Mouse (Mus musculus) forebrain, embryonic 13.5 days (tissue): ENCODE measurements around the gene Letm1. TPM values are rescaled to one million over a fixed set of nuclear protein-coding genes. Genes with fewer than 3 reads are reported as not detected.

Source experiments
- ATAC-seq: fragments of 200-750 bp; cut with Nextera tagmentation; 2 replicates; pipeline ENCODE4 v1.8.0; 2017
- H3K27ac ChIP-seq: fragments of 300-500 bp; sonication (generic); 2 replicates; pipeline ENCODE4 v1.5.1; 2015; ENCODE audit warnings: inconsistent platforms, mild to moderate bottlenecking, moderate library complexity
- H3K27me3 ChIP-seq: fragments of 300-500 bp; sonication (generic); 2 replicates; pipeline ENCODE4 v1.6.1; 2015; ENCODE audit warnings: mild to moderate bottlenecking, inconsistent platforms
- H3K36me3 ChIP-seq: fragments of 300-500 bp; sonication (generic); 2 replicates; pipeline ENCODE4 v1.6.1; 2015; ENCODE audit warnings: mild to moderate bottlenecking, inconsistent platforms; ENCODE audit not compliant: poor library complexity, severe bottlenecking
- H3K4me1 ChIP-seq: fragments of 300-500 bp; sonication (generic); 2 replicates; pipeline ENCODE4 v1.6.1; 2015; ENCODE audit warnings: inconsistent platforms
- H3K4me2 ChIP-seq: fragments of 300-500 bp; sonication (generic); 2 replicates; pipeline ENCODE4 v1.6.1; 2015; ENCODE audit warnings: inconsistent platforms, mild to moderate bottlenecking, moderate library complexity
- H3K4me3 ChIP-seq: fragments of 300-500 bp; sonication (generic); 2 replicates; pipeline ENCODE4 v1.5.1; 2015; ENCODE audit warnings: mild to moderate bottlenecking, inconsistent platforms
- H3K9ac ChIP-seq: fragments of 300-500 bp; sonication (generic); 2 replicates; pipeline ENCODE4 v1.6.1; 2015; ENCODE audit warnings: mild to moderate bottlenecking, inconsistent platforms
- H3K9me3 ChIP-seq: fragments of 300-500 bp; sonication (generic); replicated peaks from 2 replicates; pipeline ENCODE4 v1.6.1; 2016; ENCODE audit warnings: inconsistent platforms
- WGBS: fragments of 180-500 bp; shearing (Covaris S2); methylation state at CpG from one replicate; pipeline ENCODE4 v1.1.7; 2015; 5-methylcytosine and 5-hydroxymethylcytosine counted together
- polyA plus RNA-seq: library from polyadenylated mRNA; unstranded; fragments of >200 nt; fragmentation: Nextera tagmentation; extraction: Ambion mirVana; gene quantifications from 2 replicates; pipeline ENCODE4 v1.2.1, GENCODE M21; 2015

Gene Letm1
- polyA plus RNA-seq, 1 experiment from 2014 or later: 47.5 TPM

DNA sequence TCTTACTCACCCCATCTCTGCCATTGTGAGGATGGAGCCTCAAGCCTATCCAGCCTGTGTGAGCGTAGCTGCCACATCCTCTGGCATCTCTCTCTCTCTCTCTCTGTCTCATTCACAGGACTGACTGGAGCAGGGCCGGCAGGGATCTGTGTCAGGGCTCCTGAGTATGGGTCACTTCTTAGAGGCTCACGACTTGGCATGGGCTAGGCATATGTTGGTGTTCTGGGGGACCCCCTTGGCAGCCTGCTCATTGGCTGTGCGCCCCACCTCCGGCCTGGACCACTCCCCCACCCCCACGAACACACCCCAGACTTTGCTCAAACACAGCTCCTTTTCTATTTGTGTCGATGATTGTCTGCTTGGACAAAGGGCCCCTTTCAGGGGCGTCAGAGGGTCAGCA, 78.6 kb downstream of the Letm1 start:
- no peak overlapping the region for H3K4me2 ChIP-seq
- no peaks in the 10 kb centered on the region for H3K9me3 ChIP-seq
- 17% methylated on average over 8 of the region's 8 CpGs for WGBS
- peaks cover 20% of the 10 kb centered on the region for H3K27me3 ChIP-seq
- H3K4me3 ChIP-seq: no peak overlapping the region
- peaks cover 80% of the 10 kb centered on the region for H3K4me1 ChIP-seq
- ATAC-seq: peak; percentile 61
- H3K27ac ChIP-seq: peak overlapping the region; percentile 84
- H3K36me3 ChIP-seq: no peaks in the 10 kb centered on the region
- H3K9ac ChIP-seq: no peak overlapping the region

DNA sequence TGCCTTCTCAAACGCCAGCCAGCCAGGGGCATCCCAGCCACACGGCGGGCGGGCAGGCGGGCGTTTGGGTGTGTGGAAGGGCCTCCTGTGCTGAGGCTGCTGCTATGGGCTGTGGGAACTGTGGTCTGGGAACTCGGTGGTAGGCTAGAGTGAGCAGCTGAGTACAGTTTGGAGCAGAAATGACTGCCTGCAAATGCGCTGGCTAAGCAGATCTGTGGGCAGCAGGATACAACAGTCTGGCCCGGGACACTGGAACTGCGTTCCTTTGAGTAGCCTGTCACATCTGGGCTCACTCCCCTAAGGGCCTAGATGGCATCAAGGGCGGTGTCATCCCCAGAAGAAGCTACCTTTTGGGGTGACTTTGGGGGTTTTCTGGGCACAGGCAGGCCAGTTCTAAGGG, 80.8 kb downstream of the Letm1 start:
- Histone ChIP-seq H3K4me3 (no peak overlapping the region), H3K4me2 (no peak overlapping the region), H3K9me3 (no peaks in the 10 kb centered on the region), H3K9ac (0 out of 2 replicates have a peak overlapping the region, but pooled peaks have one; percentile 14), H3K36me3 (no peaks in the 10 kb centered on the region), H3K4me1 (peaks cover 96% of the 10 kb centered on the region), H3K27ac (0 out of 2 replicates have a peak overlapping the region, but pooled peaks have one; percentile 11), H3K27me3 (peaks cover 25% of the 10 kb centered on the region)
- no peak for ATAC-seq
- 86% methylated on average over 11 of the region's 11 CpGs for WGBS

GRCm38 (mm10) chr5:33700010-33700409, 82.6 kb downstream of the Letm1 start:
- Histone ChIP-seq H3K4me3 (no peak overlapping the region), H3K4me2 (no peak overlapping the region), H3K36me3 (no peaks in the 10 kb centered on the region), H3K4me1 (peaks cover 96% of the 10 kb centered on the region), H3K27me3 (peaks cover 30% of the 10 kb centered on the region), H3K27ac (peak overlapping the region; percentile 75), H3K9me3 (no peaks in the 10 kb centered on the region), H3K9ac (no peak overlapping the region)
- WGBS: 44% methylated on average over 13 of the region's 13 CpGs
- ATAC-seq: no peak

DNA sequence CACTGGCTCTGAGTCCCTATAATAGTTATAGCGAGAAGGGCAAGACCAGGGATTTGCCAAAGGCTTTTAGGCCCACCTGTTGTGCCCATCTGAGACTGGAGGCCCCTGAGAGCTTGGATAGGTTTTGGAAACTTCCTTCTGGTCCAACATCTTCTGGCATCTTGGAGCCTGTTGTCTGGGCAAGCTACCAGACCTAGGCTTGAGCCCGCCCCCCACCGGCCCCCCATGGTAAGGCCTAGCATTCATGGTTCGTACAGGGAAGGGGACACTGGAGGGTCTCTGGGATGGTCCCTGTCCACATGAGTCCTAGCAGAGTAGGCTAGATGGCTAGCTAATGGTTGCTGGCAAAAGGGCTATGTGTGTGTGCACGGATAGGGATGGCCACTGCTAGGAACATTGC, 83.9 kb downstream of the Letm1 start:
- Histone ChIP-seq H3K36me3 (no peaks in the 10 kb centered on the region), H3K4me3 (no peak overlapping the region), H3K4me2 (peak overlapping the region; percentile 14; the same call in 1 of the 2 replicates), H3K4me1 (peaks cover 96% of the 10 kb centered on the region), H3K9me3 (no peaks in the 10 kb centered on the region), H3K27me3 (peaks cover 38% of the 10 kb centered on the region), H3K27ac (peak overlapping the region; percentile 75), H3K9ac (no peak overlapping the region)
- 62% methylated on average over 5 of the region's 5 CpGs for WGBS
- no peak for ATAC-seq

DNA sequence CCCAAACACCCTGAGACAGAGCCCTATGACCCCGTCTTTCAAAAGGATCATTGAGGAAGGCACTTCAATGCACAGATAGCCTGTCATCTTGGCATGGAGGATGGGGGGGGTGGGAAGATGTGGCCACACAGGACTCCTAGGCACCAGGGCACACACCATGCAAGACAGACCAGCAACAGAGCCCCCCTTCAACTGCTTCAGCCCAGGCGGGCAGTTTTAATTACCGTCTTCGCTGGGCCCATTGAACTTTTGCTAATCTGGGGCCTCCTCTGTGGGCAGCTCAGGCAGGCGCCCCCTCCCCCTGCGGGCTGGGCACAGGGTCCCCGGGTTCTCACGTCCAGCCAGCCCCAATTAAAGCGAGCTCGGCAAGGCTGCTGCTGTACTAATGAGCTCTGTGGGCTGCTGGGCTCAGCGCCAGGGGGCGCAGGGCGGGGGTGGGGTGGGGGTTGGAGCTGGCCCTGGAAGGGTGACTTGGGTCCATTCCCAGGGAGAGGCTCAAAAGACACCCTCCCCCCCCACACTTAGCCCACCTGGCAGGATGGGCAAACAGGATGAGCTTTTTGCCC, 84.6 kb downstream of the Letm1 start:
- peak overlapping the region; percentile 32; the same call in 1 of the 2 replicates for H3K9ac ChIP-seq
- ATAC-seq: peak; percentile 71
- 3% methylated on average over 13 of the region's 13 CpGs for WGBS
- no peaks in the 10 kb centered on the region for H3K9me3 ChIP-seq
- peak overlapping the region; percentile 14; the same call in 1 of the 2 replicates for H3K4me2 ChIP-seq
- H3K4me1 ChIP-seq: peaks cover 97% of the 10 kb centered on the region
- H3K36me3 ChIP-seq: no peaks in the 10 kb centered on the region
- H3K27ac ChIP-seq: peak overlapping the region; percentile 92
- peaks cover 42% of the 10 kb centered on the region for H3K27me3 ChIP-seq
- H3K4me3 ChIP-seq: no peak overlapping the region

DNA sequence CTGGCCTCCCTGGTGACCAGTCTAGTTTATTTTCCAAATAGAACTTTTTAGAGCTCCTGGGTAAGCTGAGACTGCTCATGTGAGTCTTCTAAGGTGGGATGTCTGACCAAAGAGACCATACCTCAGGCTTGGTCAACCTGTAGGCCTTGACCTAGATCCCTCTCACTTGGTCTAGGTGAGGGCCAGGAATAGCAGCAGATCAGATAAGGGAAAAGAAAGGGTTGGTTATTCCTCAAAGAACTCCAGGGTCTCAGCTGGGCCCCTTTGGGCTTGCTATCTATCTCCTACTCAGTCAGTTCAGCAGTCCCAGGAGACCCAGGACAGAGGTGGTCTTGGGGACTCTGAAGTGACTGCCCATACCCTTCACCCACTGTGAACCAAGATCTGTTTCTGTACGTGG, 85.1 kb downstream of the Letm1 start:
- no peak for ATAC-seq
- WGBS: 4% methylated on average over 1 of the region's 1 CpGs
- Histone ChIP-seq H3K27ac (peak overlapping the region; percentile 92), H3K27me3 (peaks cover 47% of the 10 kb centered on the region), H3K36me3 (no peaks in the 10 kb centered on the region), H3K4me1 (peaks cover 97% of the 10 kb centered on the region), H3K9ac (peak overlapping the region; percentile 32; the same call in 1 of the 2 replicates), H3K9me3 (no peaks in the 10 kb centered on the region), H3K4me3 (no peak overlapping the region), H3K4me2 (no peak overlapping the region)

DNA sequence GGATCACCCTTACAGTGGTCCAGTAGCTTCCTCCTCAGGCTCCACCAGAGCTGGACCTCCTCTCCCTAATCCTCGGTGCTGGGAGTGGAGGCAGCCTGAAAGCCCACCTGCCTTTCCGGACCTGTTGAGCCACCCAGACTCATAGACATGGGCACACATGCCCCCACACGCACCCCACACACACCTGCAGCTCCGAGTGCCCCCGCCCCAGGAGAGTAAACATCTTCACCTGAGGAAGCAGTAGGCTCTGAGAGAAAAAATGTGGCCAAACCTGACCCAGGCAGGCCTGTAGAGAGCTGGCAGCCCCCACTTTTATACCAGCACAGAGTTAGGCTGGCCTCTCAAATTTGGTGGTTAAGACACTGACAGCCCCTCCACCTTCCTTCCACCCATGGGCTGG, 86.2 kb downstream of the Letm1 start:
- 37% methylated on average over 5 of the region's 5 CpGs for WGBS
- Histone ChIP-seq H3K9me3 (no peaks in the 10 kb centered on the region), H3K4me1 (peaks cover 96% of the 10 kb centered on the region), H3K36me3 (no peaks in the 10 kb centered on the region), H3K4me3 (no peak overlapping the region), H3K9ac (peak overlapping the region; percentile 71), H3K4me2 (peak overlapping the region; percentile 81), H3K27ac (peak overlapping the region; percentile 92), H3K27me3 (peaks cover 42% of the 10 kb centered on the region)
- no peak for ATAC-seq

GRCm38 (mm10) chr5:33695718-33696121, 86.9 kb downstream of the Letm1 start:
- Histone ChIP-seq H3K4me3 (peak overlapping the region; percentile 45), H3K9ac (peak overlapping the region; percentile 71), H3K27me3 (peaks cover 41% of the 10 kb centered on the region), H3K27ac (peak overlapping the region; percentile 92), H3K9me3 (no peaks in the 10 kb centered on the region), H3K4me1 (peaks cover 94% of the 10 kb centered on the region), H3K36me3 (no peaks in the 10 kb centered on the region), H3K4me2 (peak overlapping the region; percentile 81)
- ATAC-seq: no peak; the same call in 1 of the 2 replicates
- 1% methylated on average over 24 of the region's 24 CpGs for WGBS

- Histone ChIP-seq H3K27me3 (peaks cover 45% of the 10 kb centered on the region), H3K9ac (peak overlapping the region; percentile 71), H3K4me1 (peaks cover 94% of the 10 kb centered on the region), H3K4me3 (peak overlapping the region; percentile 45), H3K36me3 (no peaks in the 10 kb centered on the region), H3K9me3 (no peaks in the 10 kb centered on the region), H3K4me2 (peak overlapping the region; percentile 81), H3K27ac (peak overlapping the region; percentile 92)
- ATAC-seq: peak; percentile 79
- WGBS: under 1% methylated on average over 61 of the region's 71 CpGs
Observed at GRCm38 (mm10) chr5:33694848-33695717, 87.5 kb downstream of the Letm1 start.

GRCm38 (mm10) chr5:33694461-33694847, 88.2 kb downstream of the Letm1 start:
- H3K27me3 ChIP-seq: peaks cover 42% of the 10 kb centered on the region
- peak overlapping the region; percentile 81 for H3K4me2 ChIP-seq
- no peaks in the 10 kb centered on the region for H3K9me3 ChIP-seq
- H3K27ac ChIP-seq: peak overlapping the region; percentile 92
- peak overlapping the region; percentile 45; the same call in 1 of the 2 replicates for H3K4me3 ChIP-seq
- peaks cover 94% of the 10 kb centered on the region for H3K4me1 ChIP-seq
- no peak for ATAC-seq
- H3K36me3 ChIP-seq: no peaks in the 10 kb centered on the region
- WGBS: 28% methylated on average over 9 of the region's 9 CpGs
- peak overlapping the region; percentile 45; the same call in 1 of the 2 replicates for H3K9ac ChIP-seq

GRCm38 (mm10) chr5:33692393-33692792, 90.2 kb downstream of the Letm1 start:
- H3K27me3 ChIP-seq: peaks cover 41% of the 10 kb centered on the region
- H3K4me1 ChIP-seq: peaks cover 94% of the 10 kb centered on the region
- H3K4me2 ChIP-seq: peak overlapping the region; percentile 40
- under 1% methylated on average over 24 of the region's 24 CpGs for WGBS
- H3K9me3 ChIP-seq: no peaks in the 10 kb centered on the region
- peak overlapping the region; percentile 79 for H3K27ac ChIP-seq
- H3K4me3 ChIP-seq: no peak overlapping the region
- no peaks in the 10 kb centered on the region for H3K36me3 ChIP-seq
- no peak for ATAC-seq
- H3K9ac ChIP-seq: peak overlapping the region; percentile 26; the same call in 1 of the 2 replicates
